Mouse (Mus musculus) MEL (cell line): ENCODE results near the gene Fkbp5. TPM values are rescaled to one million over a fixed set of nuclear protein-coding genes. Genes with fewer than 3 reads are reported as not detected.

Experiments
- DNase-seq: peaks from one replicate; pipeline ENCODE4 v3.0.0; 2011; ENCODE audit warnings: low read depth, low spot score
- H3K27ac ChIP-seq: 2 replicates; pipeline ENCODE4 v1.5.1; 2012; ENCODE audit warnings: low read depth, mild to moderate bottlenecking, control low read depth, low read length, moderate library complexity; ENCODE audit not compliant: control insufficient read depth
- H3K27me3 ChIP-seq, 2 experiments: fragments of 150-350 bp in 1 of 2; sonication (generic) in 1 of 2; 2 replicates each; pipeline ENCODE4 v1.6.1; 2012; ENCODE audit warnings: low read length in 2 of 2, mild to moderate bottlenecking in 2 of 2, improper control_type of control experiment in 1 of 2, moderate library complexity in 1 of 2; ENCODE audit not compliant: insufficient read depth in 2 of 2, control insufficient read depth in 1 of 2
- H3K36me3 ChIP-seq, 2 experiments: 2 replicates each; pipeline ENCODE4 v1.6.1; 2012 to 2014; ENCODE audit warnings: low read length in 2 of 2, improper control_type of control experiment in 1 of 2, inconsistent platforms in 1 of 2, mild to moderate bottlenecking in 1 of 2; ENCODE audit not compliant: insufficient read depth in 2 of 2, control insufficient read depth in 1 of 2
- H3K4me1 ChIP-seq, 2 experiments: fragments of 150-350 bp in 1 of 2; sonication (generic) in 1 of 2; 2 replicates each; pipeline ENCODE4 v1.6.1; 2012; ENCODE audit warnings: low read length in 2 of 2, improper control_type of control experiment in 1 of 2, mild to moderate bottlenecking in 1 of 2; ENCODE audit not compliant: insufficient read depth in 2 of 2, control insufficient read depth in 1 of 2
- H3K4me3 ChIP-seq, 2 experiments: fragments of 150-350 bp in 1 of 2; sonication (generic) in 1 of 2; 2 replicates each; pipeline ENCODE4 v1.5.1; 2012; ENCODE audit warnings: low read depth in 2 of 2, low read length in 2 of 2, mild to moderate bottlenecking in 2 of 2, moderate library complexity in 2 of 2, control low read depth in 1 of 2, improper control_type of control experiment in 1 of 2; ENCODE audit not compliant: control insufficient read depth in 1 of 2, insufficient read depth in 1 of 2
- H3K79me2 ChIP-seq: 2 replicates; pipeline ENCODE4 v1.6.1; 2012; ENCODE audit warnings: mild to moderate bottlenecking, low read length, moderate library complexity; ENCODE audit not compliant: control insufficient read depth, poor library complexity, insufficient read depth
- H3K9ac ChIP-seq: 2 replicates; pipeline ENCODE4 v1.6.1; 2012; ENCODE audit warnings: low read depth, mild to moderate bottlenecking, control low read depth, low read length, moderate library complexity; ENCODE audit not compliant: control insufficient read depth, poor library complexity, severe bottlenecking
- H3K9me3 ChIP-seq: fragments of 150-350 bp; sonication (generic); replicated peaks from 2 replicates; pipeline ENCODE4 v1.6.1; 2012; ENCODE audit warnings: mild to moderate bottlenecking, low read length, improper control_type of control experiment, moderate library complexity; ENCODE audit not compliant: insufficient read depth
- CHD2 ChIP-seq: IDR thresholded peaks from 2 replicates; pipeline ENCODE4 v1.6.1; 2011; ENCODE audit warnings: low read length, improper control_type of control experiment
- CTCF ChIP-seq, 3 experiments: IDR thresholded peaks in 2 of 3; conservative IDR thresholded peaks in 1 of 3; 2 replicates each; pipeline ENCODE4 v1.5.1; 2011 to 2012; ENCODE audit warnings: low read length in 3 of 3, low read depth in 2 of 3, mild to moderate bottlenecking in 2 of 3, improper control_type of control experiment in 1 of 3, inconsistent platforms in 1 of 3, mixed read lengths in 1 of 3, moderate library complexity in 1 of 3; ENCODE audit not compliant: control insufficient read depth in 1 of 3, insufficient read depth in 1 of 3, poor library complexity in 1 of 3, severe bottlenecking in 1 of 3
- EP300 ChIP-seq, 2 experiments: IDR thresholded peaks; 2 replicates each; pipeline ENCODE4 v1.6.1; 2011; ENCODE audit warnings: improper control_type of control experiment in 2 of 2, low read length in 2 of 2, low read depth in 1 of 2, mild to moderate bottlenecking in 1 of 2
- GATA1 ChIP-seq: IDR thresholded peaks from 2 replicates; pipeline ENCODE4 v1.6.1; 2011; ENCODE audit warnings: low read depth, low read length, improper control_type of control experiment
- KAT2A ChIP-seq: conservative IDR thresholded peaks from 2 replicates; pipeline ENCODE4 v1.6.1; 2012; ENCODE audit warnings: low read depth, low read length, improper control_type of control experiment, inconsistent platforms
- MAFK ChIP-seq: IDR thresholded peaks from 2 replicates; pipeline ENCODE4 v1.6.1; 2011; ENCODE audit warnings: low read depth, mild to moderate bottlenecking, low read length, improper control_type of control experiment, borderline replicate concordance
- MAX ChIP-seq: IDR thresholded peaks from 2 replicates; pipeline ENCODE4 v1.6.1; 2011; ENCODE audit warnings: low read length, improper control_type of control experiment
- MAZ ChIP-seq: IDR thresholded peaks from 2 replicates; pipeline ENCODE4 v1.6.1; 2012; ENCODE audit warnings: low read depth, mild to moderate bottlenecking, inconsistent platforms, low read length, improper control_type of control experiment
- MXI1 ChIP-seq: IDR thresholded peaks from 2 replicates; pipeline ENCODE4 v1.6.1; 2011; ENCODE audit warnings: mild to moderate bottlenecking, low read depth, low read length, improper control_type of control experiment
- MYB ChIP-seq: IDR thresholded peaks from 2 replicates; pipeline ENCODE4 v1.6.1; 2011; ENCODE audit warnings: mild to moderate bottlenecking, low read depth, low read length, improper control_type of control experiment
- MYC ChIP-seq: IDR thresholded peaks from 2 replicates; pipeline ENCODE4 v1.6.1; 2011; ENCODE audit warnings: low read depth, mild to moderate bottlenecking, low read length, improper control_type of control experiment, moderate library complexity
- NRF1 ChIP-seq: IDR thresholded peaks from 2 replicates; pipeline ENCODE4 v1.6.1; 2014; ENCODE audit warnings: low read depth, mild to moderate bottlenecking, inconsistent platforms, low read length, improper control_type of control experiment, moderate library complexity; ENCODE audit not compliant: poor library complexity, insufficient read depth, severe bottlenecking
- POLR2AphosphoS2 ChIP-seq: IDR thresholded peaks from 2 replicates; pipeline ENCODE4 v1.6.1; 2011; ENCODE audit warnings: low read length, improper control_type of control experiment
- RCOR1 ChIP-seq: IDR thresholded peaks from 2 replicates; pipeline ENCODE4 v1.6.1; 2012; ENCODE audit warnings: low read depth, mild to moderate bottlenecking, inconsistent platforms, low read length, improper control_type of control experiment
- SIN3A ChIP-seq: IDR thresholded peaks from 2 replicates; pipeline ENCODE4 v1.6.1; 2012; ENCODE audit warnings: low read length, improper control_type of control experiment, inconsistent platforms
- SMC3 ChIP-seq: IDR thresholded peaks from 2 replicates; pipeline ENCODE4 v1.6.1; 2011; ENCODE audit warnings: low read depth, low read length, improper control_type of control experiment
- USF2 ChIP-seq, 2 experiments: IDR thresholded peaks; 2 replicates each; pipeline ENCODE4 v1.6.1; 2011 to 2012; ENCODE audit warnings: improper control_type of control experiment in 2 of 2, low read length in 2 of 2, borderline replicate concordance in 1 of 2, inconsistent platforms in 1 of 2, low read depth in 1 of 2, mild to moderate bottlenecking in 1 of 2; ENCODE audit not compliant: insufficient read depth in 1 of 2
- ZC3H11A ChIP-seq: IDR thresholded peaks from 2 replicates; pipeline ENCODE4 v1.6.1; 2012; ENCODE audit warnings: low read depth, mild to moderate bottlenecking, inconsistent platforms, low read length, improper control_type of control experiment
- ZKSCAN1 ChIP-seq: IDR thresholded peaks from 2 replicates; pipeline ENCODE4 v1.6.1; 2012; ENCODE audit warnings: low read depth, mild to moderate bottlenecking, inconsistent platforms, low read length, improper control_type of control experiment, moderate library complexity
- ZMIZ1 ChIP-seq: IDR thresholded peaks from 2 replicates; pipeline ENCODE4 v1.6.1; 2012; ENCODE audit warnings: low read depth, mild to moderate bottlenecking, inconsistent platforms, low read length, improper control_type of control experiment, moderate library complexity
- ZNF384 ChIP-seq: IDR thresholded peaks from 2 replicates; pipeline ENCODE4 v1.6.1; 2012; ENCODE audit warnings: low read depth, mild to moderate bottlenecking, inconsistent platforms, low read length, improper control_type of control experiment
- polyA plus RNA-seq, 2 experiments: library from polyadenylated mRNA; stranded (reverse) in 1 of 2; unstranded in 1 of 2; fragments of >175 nt in 1 of 2; fragments of >200 nt in 1 of 2; gene quantifications; 2 replicates each; pipeline versions ENCODE4 v1.2.1 to v1.2.4; 2012; ENCODE audit warnings: low replicate concordance in 2 of 2, low read depth in 1 of 2; ENCODE audit not compliant: insufficient read length in 2 of 2, insufficient read depth in 1 of 2, missing spikeins in 1 of 2
- total RNA-seq: library from RNA; depleted of rRNA; stranded (reverse); fragments of 300-350 nt; gene quantifications from 2 replicates; pipeline ENCODE4 v1.2.3, GENCODE M21; 2012

The Fkbp5 gene
- total and polyA plus RNA-seq, 3 experiments, result 16.6 to 184 (median 44.3) TPM

- Histone ChIP-seq H3K9me3 (no peaks in the 10 kb centered on the region), H3K4me3 (no peak overlapping the region), H3K36me3 (peaks cover 0 to 6% of the 10 kb centered on the region in 2 experiments; a peak in 2 of 4 replicates), H3K9ac (no peak overlapping the region), H3K27me3 (no peaks in the 10 kb centered on the region), H3K4me1 (peaks cover 0 to 19% of the 10 kb centered on the region in 2 experiments; a peak in 3 of 4 replicates), H3K79me2 (no peaks in the 10 kb centered on the region; the same call in 1 of the 2 replicates)
- no peak for DNase-seq
- TF ChIP-seq SIN3A (no peak), ZKSCAN1 (peak; percentile 87)
- TF ChIP-seq, all 39 proteins: peak for 1
- H3K27ac ChIP-seq, result no peak overlapping the region
These were observed 4.0 kb downstream of the Fkbp5 start for GRCm38 (mm10) chr17:28513337-28513736.

- no peaks in the 10 kb centered on the region for H3K27me3 ChIP-seq
- no peak overlapping the region for H3K27ac ChIP-seq
- H3K4me1 ChIP-seq, result peaks cover 0 to 18% of the 10 kb centered on the region in 2 experiments; a peak in 3 of 4 replicates
- peaks cover 0 to 6% of the 10 kb centered on the region in 2 experiments; a peak in 2 of 4 replicates for H3K36me3 ChIP-seq
- H3K9ac ChIP-seq, result no peak overlapping the region
- H3K79me2 ChIP-seq, result no peaks in the 10 kb centered on the region; the same call in 1 of the 2 replicates
- no peak for DNase-seq
- no peaks in the 10 kb centered on the region for H3K9me3 ChIP-seq
- no peak overlapping the region for H3K4me3 ChIP-seq
- TF ChIP-seq KAT2A, result no peak
- no peak for TF ChIP-seq MAZ
- TF ChIP-seq POLR2AphosphoS2, result no peak
- no peak for TF ChIP-seq SMC3
- TF ChIP-seq ZKSCAN1, result no peak
- no peak for TF ChIP-seq MYB
- no peak for TF ChIP-seq MYC
- TF ChIP-seq MAFK, result no peak
- TF ChIP-seq MAX, result no peak
- no peak for TF ChIP-seq USF2 (IDR thresholded peaks at IDR 0.05; ENCODE audit: borderline replicate concordance in 1 of 2, insufficient read depth in 1 of 2, low read depth in 1 of 2, low read length in 2 of 2)
- TF ChIP-seq NRF1, result no peak
- TF ChIP-seq, all 39 proteins: peak for 0
These were observed 4.6 kb downstream of the Fkbp5 start for GRCm38 (mm10) chr17:28512696-28513095.

GRCm38 (mm10) chr17:28511616-28512541 is 5.4 kb downstream of the Fkbp5 start:
- no peaks in the 10 kb centered on the region for H3K9me3 ChIP-seq
- peaks cover 0 to 11% of the 10 kb centered on the region in 2 experiments; a peak in 2 of 4 replicates for H3K4me1 ChIP-seq
- no peak overlapping the region for H3K4me3 ChIP-seq
- no peaks in the 10 kb centered on the region for H3K79me2 ChIP-seq
- H3K36me3 ChIP-seq, result peaks cover 0 to 3% of the 10 kb centered on the region in 2 experiments; a peak in 1 of 4 replicates
- TF ChIP-seq CHD2 (no peak), ZMIZ1 (no peak), RCOR1 (peak; percentile 54; the same call in 1 of the 2 replicates), ZC3H11A (no peak), ZNF384 (peak; percentile 73), EP300 (IDR thresholded peaks at IDR 0.05; ENCODE audit: low read depth in 1 of 2, low read length in 2 of 2) (peak in 1 of 2 experiments; percentile 45; a peak in 2 of 4 replicates), MXI1 (no peak), CTCF (IDR thresholded peaks at IDR 0.05 in 2 of 3, conservative IDR thresholded peaks at IDR 0.05 in 1 of 3; ENCODE audit: control insufficient read depth in 1 of 3, insufficient read depth in 1 of 3, low read depth in 2 of 3, low read length in 3 of 3, poor library complexity in 1 of 3, severe bottlenecking in 1 of 3) (no peak), GATA1 (0 out of 2 replicates have a peak, but pooled peaks have one; percentile 10)
- TF ChIP-seq, all 39 proteins: peak for 4
- H3K27me3 ChIP-seq, result no peaks in the 10 kb centered on the region
- H3K9ac ChIP-seq, result no peak overlapping the region
- peak; percentile 35 for DNase-seq
- no peak overlapping the region for H3K27ac ChIP-seq
